Mouse (Mus musculus) c-Kit-negative CD71-positive TER-119-positive erythroid progenitor cells, embryonic 14.5 days (primary cell): ENCODE results near the gene Hbq1b.

ENCODE experiments used
- DNase-seq: peaks from one replicate; pipeline ENCODE4 v3.0.0-alpha.2; 2013; ENCODE audit warnings: low read depth, low spot score

Gene Hbq1b

GRCm38 (mm10) chr11:32300279-32301267 lies 13.8 kb downstream of the Hbq1b start:
- no peak for DNase-seq

GRCm38 (mm10) chr11:32301506-32301905 lies 14.7 kb downstream of the Hbq1b start:
- no peak for DNase-seq

- DNase-seq: no peak
Observed at GRCm38 (mm10) chr11:32302824-32303419, 16.2 kb downstream of the Hbq1b start.

- DNase-seq: no peak
Observed at GRCm38 (mm10) chr11:32303455-32303854, 16.7 kb downstream of the Hbq1b start.

GRCm38 (mm10) chr11:32307006-32307405 lies 20.2 kb downstream of the Hbq1b start:
- no peak for DNase-seq

- no peak for DNase-seq
Observed at GRCm38 (mm10) chr11:32309446-32309845, 22.7 kb downstream of the Hbq1b start.

GRCm38 (mm10) chr11:32309928-32310327 lies 23.2 kb downstream of the Hbq1b start:
- no peak for DNase-seq

- DNase-seq: no peak
Observed at GRCm38 (mm10) chr11:32316009-32316408, 29.2 kb downstream of the Hbq1b start.

GRCm38 (mm10) chr11:32320507-32321195 lies 33.9 kb downstream of the Hbq1b start:
- DNase-seq: no peak

- peak; percentile 81 for DNase-seq
Observed at GRCm38 (mm10) chr11:32321196-32321565, 34.4 kb downstream of the Hbq1b start.

- peak; percentile 71 for DNase-seq
Observed at GRCm38 (mm10) chr11:32324609-32325008, 37.8 kb downstream of the Hbq1b start.

GRCm38 (mm10) chr11:32331075-32331474 lies 44.3 kb downstream of the Hbq1b start:
- no peak for DNase-seq

GRCm38 (mm10) chr11:32331861-32332260 lies 45.1 kb downstream of the Hbq1b start:
- no peak for DNase-seq

GRCm38 (mm10) chr11:32333235-32333634 lies 46.5 kb downstream of the Hbq1b start:
- DNase-seq: no peak

- no peak for DNase-seq
Observed at GRCm38 (mm10) chr11:32336435-32336907, 49.7 kb downstream of the Hbq1b start.
